Mouse (Mus musculus): ENCODE results near the gene Fabp2.

DNA sequence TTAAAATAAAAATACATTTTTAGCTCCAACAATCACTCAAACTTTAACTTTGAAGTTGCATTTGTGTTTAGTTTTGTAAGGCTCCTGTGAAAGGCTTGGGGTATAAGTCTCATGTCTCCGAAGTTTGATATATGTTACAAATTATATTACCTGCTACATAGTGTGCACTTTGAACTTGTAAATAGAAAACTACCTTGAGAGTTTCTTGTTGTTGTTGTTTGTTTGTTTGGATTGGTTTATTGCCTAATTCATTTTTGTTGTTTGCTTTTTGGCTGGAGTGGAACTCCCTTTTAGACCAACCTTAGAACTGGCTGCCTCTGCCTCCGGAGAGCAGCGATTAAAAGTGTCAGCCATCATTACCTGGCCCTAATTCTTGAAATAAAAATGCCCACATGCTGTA lies at the start of gene Fabp2:
- TF ChIP-seq CTCF (IDR thresholded peaks at IDR 0.05; ENCODE audit: low read depth) = no peak
- no peak for TF ChIP-seq EP300 (IDR thresholded peaks at IDR 0.05; ENCODE audit: low read depth)
